Mouse (Mus musculus): ENCODE measurements around the gene Rexo4. TPM values are rescaled to one million over a fixed set of nuclear protein-coding genes. Genes with fewer than 3 reads are reported as not detected.

The Rexo4 gene
- total RNA-seq (2018; cell fraction: chromatin; rRNA removed) = 100 to 1,000 TPM; 104 to 328 (median 180) TPM
- total RNA-seq (2018; cell fraction: cytosol; rRNA removed) = 10 to 100 TPM; 18.7 to 34.2 (median 26.7) TPM
- 100 to 1,000 TPM in 7 of 26 experiments, 10 to 100 TPM in 19; 55.0 to 197 (median 83.4) TPM for total RNA-seq (2018; cell fraction: nucleus; rRNA removed)
- polyA plus RNA-seq (2018) = 33.6 to 77.4 TPM (median 33.7 TPM) in 3 replicates

GRCm38 (mm10) chr2:26963923-26964723 is at the start of gene Rexo4:
Rexo4 (minus strand) TSS chr2:26964386.
- Histone ChIP-seq H3K4me3 (ENCODE audit: inconsistent target) (peak within 1 kb of the TSS; percentile 89), H3K27ac (peak within 1 kb of the TSS; percentile 95), H3K79me2 (ENCODE audit: inconsistent target) (peaks cover 39% of the 10 kb centered on the region), H3K36me3 (ENCODE audit: inconsistent target) (peaks cover 14% of the 10 kb centered on the region; the same call in 1 of the 2 replicates)
- 2% methylated on average over 43 of the region's 50 CpGs for WGBS (ENCODE audit: missing documents)

- peaks cover 13% of the 10 kb centered on the region; the same call in 1 of the 2 replicates for H3K36me3 ChIP-seq (ENCODE audit: inconsistent target)
- peaks cover 21% of the 10 kb centered on the region; the same call in 1 of the 2 replicates for H3K79me2 ChIP-seq (ENCODE audit: inconsistent target)
- H3K27ac ChIP-seq = peak within 1 kb of the TSS; percentile 25; the same call in 1 of the 2 replicates
- WGBS (ENCODE audit: missing documents) = 1% methylated on average over 28 of the region's 43 CpGs
- H3K4me3 ChIP-seq (ENCODE audit: inconsistent target) = peak within 1 kb of the TSS; percentile 71
Observed at GRCm38 (mm10) chr2:27009714-27010244, 45.6 kb upstream of the Rexo4 start, which contains the start of gene Cacfd1. Cacfd1 (plus strand) TSS chr2:27009926.

- Histone ChIP-seq H3K4me3 (ENCODE audit: inconsistent target) (no peak overlapping the region), H3K36me3 (ENCODE audit: inconsistent target) (no peaks in the 10 kb centered on the region), H3K79me2 (ENCODE audit: inconsistent target) (peaks cover 21% of the 10 kb centered on the region; the same call in 1 of the 2 replicates), H3K27ac (no peak overlapping the region)
- WGBS (ENCODE audit: missing documents) = 66% methylated on average over 7 of the region's 7 CpGs
Observed at GRCm38 (mm10) chr2:27007701-27008100, 43.5 kb upstream of the Rexo4 start.

GRCm38 (mm10) chr2:27006255-27006654 is 42.1 kb upstream of the Rexo4 start:
- 95% methylated on average over 4 of the region's 4 CpGs for WGBS (ENCODE audit: missing documents)
- Histone ChIP-seq H3K27ac (no peak overlapping the region), H3K4me3 (ENCODE audit: inconsistent target) (no peak overlapping the region), H3K79me2 (ENCODE audit: inconsistent target) (peaks cover 12% of the 10 kb centered on the region; the same call in 1 of the 2 replicates), H3K36me3 (ENCODE audit: inconsistent target) (no peaks in the 10 kb centered on the region)

GRCm38 (mm10) chr2:26997993-26998392 is 33.8 kb upstream of the Rexo4 start:
- Histone ChIP-seq H3K27ac (no peak overlapping the region), H3K79me2 (ENCODE audit: inconsistent target) (no peaks in the 10 kb centered on the region), H3K4me3 (ENCODE audit: inconsistent target) (no peak overlapping the region), H3K36me3 (ENCODE audit: inconsistent target) (no peaks in the 10 kb centered on the region)
- WGBS (ENCODE audit: missing documents) = 91% methylated on average over 6 of the region's 7 CpGs

GRCm38 (mm10) chr2:26997498-26997897 is 33.3 kb upstream of the Rexo4 start:
- H3K36me3 ChIP-seq (ENCODE audit: inconsistent target) = no peaks in the 10 kb centered on the region
- 70% methylated on average over 1 of the region's 1 CpGs for WGBS (ENCODE audit: missing documents)
- H3K79me2 ChIP-seq (ENCODE audit: inconsistent target) = no peaks in the 10 kb centered on the region

GRCm38 (mm10) chr2:26993936-26994335 is 29.8 kb upstream of the Rexo4 start:
- H3K36me3 ChIP-seq (ENCODE audit: inconsistent target) = no peaks in the 10 kb centered on the region
- no peak overlapping the region for H3K4me3 ChIP-seq (ENCODE audit: inconsistent target)
- 80% methylated on average over 2 of the region's 3 CpGs for WGBS (ENCODE audit: missing documents)
- no peak overlapping the region for H3K27ac ChIP-seq
- H3K79me2 ChIP-seq (ENCODE audit: inconsistent target) = no peaks in the 10 kb centered on the region

More at GRCm38 (mm10) chr2:26997498-26997897, 33.3 kb upstream of the Rexo4 start:
- Histone ChIP-seq H3K27ac (no peak overlapping the region), H3K4me3 (ENCODE audit: inconsistent target) (no peak overlapping the region)

GRCm38 (mm10) chr2:26984640-26985039 is 20.5 kb upstream of the Rexo4 start:
- Histone ChIP-seq H3K27ac (no peak overlapping the region), H3K4me3 (ENCODE audit: inconsistent target) (no peak overlapping the region), H3K79me2 (ENCODE audit: inconsistent target) (no peaks in the 10 kb centered on the region), H3K36me3 (ENCODE audit: inconsistent target) (no peaks in the 10 kb centered on the region)
- 82% methylated on average over 5 of the region's 5 CpGs for WGBS (ENCODE audit: missing documents)

- no peaks in the 10 kb centered on the region for H3K79me2 ChIP-seq (ENCODE audit: inconsistent target)
- whole genome bisulfite sequencing (ENCODE audit: missing documents) = no CpG with 5 or more reads among the region's 2 CpGs
- H3K27ac ChIP-seq = no peak overlapping the region
- no peak overlapping the region for H3K4me3 ChIP-seq (ENCODE audit: inconsistent target)
- no peaks in the 10 kb centered on the region for H3K36me3 ChIP-seq (ENCODE audit: inconsistent target)
Observed at GRCm38 (mm10) chr2:26984179-26984578, 20.0 kb upstream of the Rexo4 start.

- Histone ChIP-seq H3K79me2 (ENCODE audit: inconsistent target) (no peaks in the 10 kb centered on the region), H3K36me3 (ENCODE audit: inconsistent target) (no peaks in the 10 kb centered on the region), H3K27ac (no peak overlapping the region), H3K4me3 (ENCODE audit: inconsistent target) (no peak overlapping the region)
- WGBS (ENCODE audit: missing documents) = 75% methylated on average over 1 of the region's 1 CpGs
Observed at GRCm38 (mm10) chr2:26980361-26980760, 16.2 kb upstream of the Rexo4 start.

- WGBS (ENCODE audit: missing documents) = 2% methylated on average over 4 of the region's 4 CpGs
- Histone ChIP-seq H3K79me2 (ENCODE audit: inconsistent target) (no peaks in the 10 kb centered on the region), H3K36me3 (ENCODE audit: inconsistent target) (no peaks in the 10 kb centered on the region), H3K4me3 (ENCODE audit: inconsistent target) (no peak overlapping the region), H3K27ac (peak overlapping the region; percentile 65)
Observed at GRCm38 (mm10) chr2:26973960-26974359, 9.8 kb upstream of the Rexo4 start.

GRCm38 (mm10) chr2:26973116-26973515 is 8.9 kb upstream of the Rexo4 start, which contains the start of gene Adamts13:
Adamts13 (plus strand) TSS chr2:26973416.
- Histone ChIP-seq H3K27ac (peak within 1 kb of the TSS; percentile 65), H3K79me2 (ENCODE audit: inconsistent target) (no peaks in the 10 kb centered on the region), H3K36me3 (ENCODE audit: inconsistent target) (no peaks in the 10 kb centered on the region), H3K4me3 (ENCODE audit: inconsistent target) (no peak within 1 kb of the TSS)
- 81% methylated on average over 3 of the region's 3 CpGs for WGBS (ENCODE audit: missing documents)

GRCm38 (mm10) chr2:26967262-26967661 is 3.1 kb upstream of the Rexo4 start:
- Histone ChIP-seq H3K79me2 (ENCODE audit: inconsistent target) (peaks cover 19% of the 10 kb centered on the region), H3K4me3 (ENCODE audit: inconsistent target) (no peak overlapping the region), H3K27ac (no peak overlapping the region), H3K36me3 (ENCODE audit: inconsistent target) (no peaks in the 10 kb centered on the region)
- 85% methylated on average over 2 of the region's 2 CpGs for WGBS (ENCODE audit: missing documents)

GRCm38 (mm10) chr2:26964724-26965370 is 661 bp upstream of the Rexo4 start:
- peak overlapping the region; percentile 95 for H3K27ac ChIP-seq

More at GRCm38 (mm10) chr2:26964724-26965370, 661 bp upstream of the Rexo4 start:
- 24% methylated on average over 13 of the region's 14 CpGs for WGBS (ENCODE audit: missing documents)
- Histone ChIP-seq H3K36me3 (ENCODE audit: inconsistent target) (peaks cover 11% of the 10 kb centered on the region; the same call in 1 of the 2 replicates), H3K79me2 (ENCODE audit: inconsistent target) (peaks cover 39% of the 10 kb centered on the region), H3K4me3 (ENCODE audit: inconsistent target) (peak overlapping the region; percentile 89)
